In genomic region chr11:103865346-103865745, GRCm38 (mm10) we compare ENCODE assay signal across 16 mouse cellular contexts.
DNase-seq lines count a peak whose midpoint lies in the region.
"Had no signal": no experiment of that assay in that cellular context is flagged by ENCODE, and none has a peak within 500 bp of the region (broad histone marks: within the 10 kb centered on the region; RNA-seq: fewer than 3 reads in every experiment).

No protein-coding gene starts in this region.

- intact Hi-C loops in gastrocnemius, postnatal 36 days (cut with DNase I): no loop called here

- DNase-seq in ES-CJ7 (ENCODE audit: low read depth, low spot score) (peak; percentile 54), R1 (ENCODE audit: low read depth, low spot score) (peak; percentile 41)
- DNase-seq in brain, adult 2 months (ENCODE audit: low read depth, low spot score): peak; percentile 11
- no peak for DNase-seq in gastrocnemius, postnatal 36 days
- DNase-seq in kidney, postnatal 36 days: no peak
- DNase-seq: adrenal gland, adult 8-10 months; adrenal gland, postnatal 14 days; adrenal gland, postnatal 36 days; B cell, adult 2 months; cerebellum, adult 11 months; cerebellum, adult 18-20 months; cerebellum, adult 8-10 months; cerebellum, adult 9-11 months; cerebellum, postnatal 14 days; cerebellum, postnatal 36 days; embryo, embryonic 11 days had no signal

Comparison
In these comparisons a context has a peak if more than half of its experiments do, and no peak if none do; other contexts are left out.
1. DNase-seq: peak in ES-CJ7 (single experiment), R1 (single experiment) and brain, adult 2 months (single experiment); none in gastrocnemius, postnatal 36 days (0 of 2) and kidney, postnatal 36 days (0 of 2).